12 mouse cellular contexts compared by ENCODE assay signal in the genomic region with DNA sequence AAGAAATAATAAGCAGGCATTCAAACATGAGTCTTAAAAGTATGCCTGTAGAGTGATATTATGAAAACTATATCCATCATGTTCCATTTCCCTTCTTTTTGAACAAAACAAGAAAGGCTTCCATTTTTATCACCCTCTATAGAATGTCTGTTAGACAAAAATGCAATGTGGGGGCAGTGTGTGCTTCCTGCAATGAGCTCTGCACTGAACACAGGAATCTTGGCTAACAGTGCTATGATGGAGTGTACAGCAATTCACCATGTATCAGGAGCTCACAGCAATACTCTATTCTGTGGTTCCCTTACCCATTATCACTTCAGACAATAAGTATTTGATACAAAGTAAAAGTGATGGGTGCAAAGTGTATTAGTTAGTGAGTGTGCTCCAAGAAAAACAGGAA.
"Had no signal": no experiment of that assay in that cellular context is flagged by ENCODE, and none has a peak within 500 bp of the region (broad histone marks: within the 10 kb centered on the region; RNA-seq: fewer than 3 reads in every experiment).

No protein-coding gene starts in this region.

- ATAC-seq: liver, embryonic 12.5 days; midbrain, embryonic 13.5 days; midbrain, embryonic 16.5 days had no signal

- DNase-seq: kidney, adult 2 months; kidney, postnatal 25 days; liver; lung, adult 18-20 months; lung, postnatal 10 days; lung, postnatal 36 days; retina, postnatal 1 day; right cerebral cortex, postnatal 4 days; thymus, postnatal 25 days had no signal
